Mouse (Mus musculus): ENCODE measurements at regions not wholly inside any gene's neighbourhood (a gene's known extent, or its start where the extent isn't known, plus 50 kb on each side); places are given as distances from the start of the nearest gene placed in this dataset.

- TF ChIP-seq POLR2A (IDR thresholded peaks at IDR 0.05; ENCODE audit: low read depth, low read length) (no peak), CTCF (IDR thresholded peaks at IDR 0.05; ENCODE audit: borderline replicate concordance, insufficient read depth, low read length) (no peak)
Measured at GRCm38 (mm10) chr7:37111071-37111470, 413.2 kb downstream of the Tshz3 start.

Measured in embryonic fibroblast, embryonic 13.5 days (primary cell).